Mouse (Mus musculus) adrenal gland (tissue): ENCODE data around the gene Zfand2b.

ENCODE experiments used
- intact Hi-C: fragments of 180-260 bp; cut with DNase I; formaldehyde crosslinking; loops from one replicate; pipeline ENCODE4 v1.15.1; 2025
- long read RNA-seq, 2 experiments: library from polyadenylated mRNA; unstranded; transcript quantifications; one replicate each; pipeline ENCODE4 v2.0.0; 2020; ENCODE audit warnings: borderline replicate concordance in 1 of 2; ENCODE audit not compliant: insufficient replicate concordance in 1 of 2

Gene Zfand2b
- long read RNA-seq, experiment 1, transcript Zfand2b-204 (10 exons, 1,206 nt), result major isoform, 10 of 20 reads
- long read RNA-seq, experiment 1, partial matches to known transcripts, result 1 of 20 reads
- long read RNA-seq, experiment 1, other reads (novel, unspliced or antisense), result 7 of 20 reads
- long read RNA-seq, experiment 2, transcript Zfand2b-204 (10 exons, 1,206 nt), result major isoform, 24 of 41 reads
- long read RNA-seq, experiment 2, transcript Zfand2b-201 (9 exons, 1,316 nt), result minor isoform, 7 of 41 reads
- long read RNA-seq, experiment 2, partial matches to known transcripts, result 0 of 41 reads
- long read RNA-seq, experiment 2, other reads (novel, unspliced or antisense), result 10 of 41 reads

DNA sequence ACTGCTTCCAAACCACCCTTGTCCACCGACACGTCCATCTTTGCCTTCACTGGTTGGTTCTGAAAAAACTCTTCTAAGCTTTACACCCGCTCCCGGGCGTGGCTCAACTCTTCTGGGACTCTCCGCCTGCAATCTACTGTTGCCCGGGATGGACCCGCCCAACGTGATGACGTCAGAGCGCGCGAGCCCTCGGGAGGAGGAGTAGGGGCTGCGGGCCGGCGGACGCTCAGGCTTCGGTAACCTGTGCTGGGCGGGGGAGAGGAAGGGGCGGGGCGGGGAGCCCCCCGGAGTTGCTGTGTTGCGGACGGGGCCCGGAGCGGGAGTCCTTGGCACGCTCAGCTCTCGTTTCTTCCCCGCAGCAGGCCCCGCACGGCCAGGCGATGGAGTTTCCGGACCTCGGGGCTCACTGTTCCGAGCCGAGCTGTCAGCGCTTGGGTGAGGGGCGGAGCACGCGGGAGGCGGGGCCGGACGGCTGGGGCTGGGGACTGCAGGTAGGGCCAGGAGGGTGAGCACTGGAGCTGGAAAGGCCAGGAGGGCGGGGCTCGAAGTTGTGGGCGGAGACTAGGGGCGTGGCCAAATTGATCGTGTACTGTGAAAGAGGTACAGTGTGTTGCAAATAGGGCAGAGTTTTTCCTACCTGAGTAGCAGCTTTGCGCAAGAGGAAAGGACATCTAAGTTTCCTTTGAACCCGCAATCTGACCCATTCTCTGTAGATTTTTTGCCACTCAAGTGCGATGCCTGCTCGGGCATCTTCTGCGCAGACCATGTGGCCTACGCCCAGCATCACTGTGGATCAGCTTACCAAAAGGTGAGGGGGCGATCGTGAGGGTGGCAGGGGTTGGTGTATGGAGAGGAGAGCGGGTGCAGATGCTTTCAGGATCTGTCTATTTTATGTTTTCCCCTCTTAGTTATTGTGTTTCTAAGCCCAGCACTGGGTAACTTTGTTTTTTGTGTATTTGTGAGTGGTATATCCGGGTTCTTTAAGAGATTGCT, at the start of gene Zfand2b:
Zfand2b (plus strand) TSS at position 175 of the 993 bp plus-strand sequence.
- intact Hi-C loops, result no loop called here

DNA sequence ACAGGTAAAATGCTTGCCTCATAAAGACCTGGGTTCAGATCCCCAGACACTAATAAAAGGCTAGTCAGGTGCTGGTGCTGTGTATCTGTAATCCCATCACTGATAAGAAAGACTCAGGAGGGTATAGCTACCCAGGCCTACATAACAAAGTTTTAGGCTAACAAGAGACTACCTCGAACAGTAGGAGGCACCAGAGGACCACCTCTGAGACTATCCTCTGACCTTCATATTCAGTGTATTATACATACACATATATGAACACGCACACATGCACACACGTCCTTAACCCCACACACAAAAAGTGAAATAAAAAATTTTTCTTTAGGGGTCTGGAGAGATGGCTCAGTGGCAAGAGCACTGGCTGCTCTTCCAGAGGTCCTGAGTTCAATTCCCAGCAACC, 46.2 kb upstream of the Zfand2b start:
- intact Hi-C loops, result no loop called here

DNA sequence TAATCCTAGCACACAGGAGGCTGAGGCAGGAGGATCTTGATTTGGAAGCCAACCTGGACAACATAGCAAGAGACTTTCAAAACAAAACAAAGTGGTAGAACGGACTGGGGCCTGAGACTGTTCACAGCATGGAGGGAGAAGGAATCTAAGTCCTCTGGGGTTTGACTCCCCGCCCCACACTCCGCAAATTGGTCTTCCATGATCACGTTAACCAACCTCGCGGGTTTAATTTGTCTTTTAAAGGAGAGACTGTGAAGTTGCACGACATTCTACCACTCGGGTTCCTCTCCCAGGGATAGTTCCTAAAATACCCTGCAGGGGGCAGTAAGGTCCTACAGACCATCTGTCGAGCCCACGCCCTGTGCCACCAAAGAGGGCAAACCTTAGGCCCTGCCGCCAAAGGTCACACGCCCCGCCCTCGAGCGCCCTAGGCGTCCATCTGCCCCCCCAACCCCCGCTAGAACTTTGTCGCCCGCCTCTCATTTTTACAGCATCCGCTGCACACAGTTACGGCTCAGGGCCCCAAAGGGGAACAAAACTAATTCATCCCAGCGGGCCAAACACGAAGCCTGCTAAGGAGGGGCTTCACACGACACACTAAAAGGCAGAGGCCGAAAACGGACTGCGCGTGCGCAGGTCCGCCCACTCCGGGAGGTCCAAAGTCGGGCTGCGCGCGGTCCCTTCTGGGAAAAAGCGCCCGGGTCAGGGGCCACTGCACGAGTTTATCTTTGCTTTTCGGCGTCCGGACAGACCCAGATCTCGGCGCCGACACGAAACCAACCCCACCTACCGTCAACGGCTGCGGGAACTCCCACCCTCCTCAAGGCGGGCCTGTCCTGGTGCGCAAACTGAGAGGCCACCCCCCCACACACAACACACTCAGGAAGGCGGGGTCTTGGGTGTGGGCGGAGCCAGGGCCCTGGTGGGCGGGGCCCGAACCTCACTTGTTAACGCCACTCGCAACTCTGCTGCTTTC, 43.8 kb upstream of the Zfand2b start, which contains the start of gene Nhej1:
Nhej1 (minus strand) TSS at position 855 of the 976 bp plus-strand sequence.
- intact Hi-C loops, result no loop called here

DNA sequence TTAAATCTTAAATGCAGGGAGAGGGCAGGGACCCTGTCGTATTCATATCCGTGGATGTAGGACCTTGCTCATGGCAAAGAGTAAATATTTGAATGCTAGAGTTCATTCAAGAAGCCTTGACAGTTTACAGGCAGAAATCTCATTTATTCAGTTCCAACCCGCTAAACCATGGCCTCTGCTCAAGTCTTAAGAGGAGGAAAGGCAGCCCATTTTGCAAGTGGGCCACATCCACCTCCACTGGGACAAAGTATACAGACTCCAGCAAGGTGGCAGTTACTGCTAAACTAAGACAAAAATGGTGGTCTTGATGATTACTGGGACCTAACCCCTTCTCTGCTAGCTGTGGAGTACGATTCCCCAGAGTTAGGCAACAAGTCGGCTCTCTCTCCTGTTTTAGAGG, 43.0 kb upstream of the Zfand2b start:
- intact Hi-C loops, result no loop called here

DNA sequence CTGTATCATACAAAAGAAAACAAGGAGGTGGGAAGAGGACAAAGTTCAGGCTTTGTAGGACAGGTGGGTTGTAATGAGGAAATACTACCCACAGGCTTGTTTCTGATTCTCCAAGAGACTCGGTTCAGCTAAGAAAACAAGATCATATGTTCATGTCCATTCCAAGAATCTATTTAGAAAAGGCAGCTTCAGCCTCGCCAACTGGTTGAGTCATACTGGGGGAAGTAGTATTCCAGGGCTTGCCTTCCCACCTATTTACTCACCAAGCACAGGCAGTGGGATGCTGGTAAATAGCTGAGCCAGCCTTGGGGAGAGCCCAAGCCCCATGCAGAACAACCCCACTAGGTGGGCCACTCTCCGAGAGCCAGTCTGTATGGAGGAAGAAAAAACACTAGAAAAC, 39.8 kb upstream of the Zfand2b start:
- intact Hi-C loops, result no loop called here

DNA sequence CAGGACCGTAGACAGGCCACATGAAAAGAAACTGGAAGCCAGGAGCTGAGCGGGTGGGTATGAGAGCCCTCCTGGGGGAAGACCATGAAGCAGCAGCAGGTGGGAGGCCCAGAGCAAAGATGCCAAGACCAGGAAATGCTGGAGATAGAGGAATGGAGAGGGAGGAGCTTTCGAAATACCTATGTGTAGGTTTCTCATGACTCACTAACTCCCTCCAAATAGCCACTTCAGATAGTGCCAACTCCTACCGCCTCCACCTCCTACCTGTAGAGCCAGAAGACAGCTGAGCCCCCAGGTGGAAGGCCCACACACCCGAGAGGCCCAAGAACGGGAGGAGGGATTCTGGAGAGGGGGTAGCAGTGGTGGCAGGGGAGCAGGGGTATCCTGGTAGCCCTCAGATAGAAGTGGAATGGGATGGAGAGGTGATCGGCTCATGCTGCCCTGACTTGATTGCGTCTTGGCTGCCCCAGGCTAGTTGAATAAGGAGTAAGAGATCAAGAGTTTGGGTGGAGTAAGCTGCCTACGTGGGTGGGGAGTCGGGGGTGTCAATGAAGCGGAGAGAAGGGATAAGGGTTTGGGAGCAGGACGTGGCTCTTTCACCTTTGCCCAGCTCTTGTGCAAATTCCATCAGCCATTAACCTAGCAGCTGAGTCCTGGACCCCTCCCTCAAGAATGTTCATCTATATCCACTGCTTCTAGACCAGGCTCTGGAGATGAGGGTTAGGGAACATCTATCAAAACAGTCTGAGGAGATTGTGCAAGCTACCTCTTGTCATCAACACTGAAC, 34.8 kb upstream of the Zfand2b start, which contains the start of gene Slc23a3:
Slc23a3 (minus strand) TSS at position 470 of the 787 bp plus-strand sequence.
- intact Hi-C loops, result no loop called here

DNA sequence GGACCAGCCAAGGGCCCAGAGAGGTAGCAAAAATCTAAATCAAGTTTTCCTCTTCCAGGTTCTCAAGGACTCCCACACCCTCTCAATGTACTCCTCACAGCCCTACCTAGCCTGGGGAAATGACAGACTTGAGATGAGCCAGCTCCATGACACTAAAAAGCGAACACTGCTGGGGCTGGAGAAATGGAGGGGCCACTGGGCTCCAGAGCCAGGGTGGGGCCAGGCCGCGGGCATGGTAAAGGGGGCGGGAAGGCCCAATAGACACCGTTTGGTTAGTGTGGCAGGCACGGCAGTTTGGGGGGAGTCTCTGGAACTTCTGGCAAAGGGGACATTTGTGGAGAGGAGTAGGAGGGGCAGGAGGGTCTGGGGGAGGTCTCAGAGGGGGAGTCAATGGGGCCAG, 32.2 kb upstream of the Zfand2b start:
- intact Hi-C loops, result no loop called here

DNA sequence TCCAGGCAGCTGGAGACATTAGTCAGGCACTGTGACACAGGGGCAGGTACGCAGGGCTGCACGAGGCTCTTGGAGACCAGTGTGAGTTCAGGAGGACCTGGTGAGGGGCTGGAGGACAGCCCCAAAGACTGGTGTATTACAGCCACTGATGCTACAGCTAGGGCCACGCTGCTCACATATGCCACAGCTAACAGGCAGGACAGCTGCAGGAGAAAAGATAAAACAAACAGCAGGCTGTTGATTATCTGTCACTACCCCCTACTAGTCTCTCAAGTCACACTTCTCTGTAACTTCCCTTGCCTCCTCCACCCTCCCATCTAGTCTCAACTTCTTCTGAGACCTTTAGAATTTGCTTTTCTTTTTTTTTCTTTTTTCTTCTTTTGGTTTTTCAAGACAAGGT, 31.7 kb upstream of the Zfand2b start:
- intact Hi-C loops, result no loop called here

DNA sequence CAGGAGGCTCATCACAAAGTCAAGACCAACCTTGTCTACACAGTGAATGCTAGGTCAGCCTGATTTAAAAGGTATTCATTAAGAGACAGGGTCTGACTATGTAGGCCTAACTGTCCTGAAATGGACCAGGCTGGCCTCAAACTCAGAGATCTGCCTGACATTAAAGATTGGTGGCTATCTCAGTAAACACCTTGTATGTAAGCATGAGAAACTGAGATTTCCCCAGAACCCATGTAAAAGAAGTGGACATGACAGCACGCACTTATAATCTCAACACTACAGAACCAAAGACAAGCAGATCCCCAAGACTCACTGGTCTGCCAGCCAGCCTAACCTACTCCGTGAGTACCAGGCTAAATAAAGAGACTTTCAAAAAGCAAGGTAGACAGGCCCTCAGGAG, 30.0 kb upstream of the Zfand2b start:
- intact Hi-C loops, result no loop called here

DNA sequence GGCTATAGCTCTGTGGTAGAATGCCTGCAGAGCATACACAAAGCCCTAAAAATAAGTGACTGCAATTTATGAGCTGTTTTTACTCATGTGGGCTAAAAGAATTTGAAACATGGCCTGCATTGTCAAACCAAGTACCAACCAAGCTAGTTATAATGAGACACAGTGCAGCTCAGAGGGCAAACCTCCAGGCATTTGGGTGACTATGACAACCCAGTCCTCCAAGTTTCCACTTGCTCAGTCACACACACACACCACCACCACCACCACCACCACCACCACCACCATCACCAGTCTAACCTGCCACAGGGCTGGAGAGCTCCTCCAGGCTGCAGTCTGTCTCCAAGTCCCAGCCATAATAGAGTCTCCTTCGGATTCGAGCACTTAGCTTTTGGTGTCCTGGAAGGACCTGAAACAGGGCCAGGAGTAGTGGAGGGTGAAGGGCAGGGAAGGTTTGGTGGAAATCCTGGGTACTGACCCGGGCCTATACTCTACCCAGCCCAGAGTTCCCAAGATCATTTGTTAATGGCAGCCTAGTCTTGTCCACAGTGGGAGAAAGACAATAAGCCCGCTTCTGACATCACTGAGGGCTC, 27.8 kb upstream of the Zfand2b start:
- intact Hi-C loops, result no loop called here

DNA sequence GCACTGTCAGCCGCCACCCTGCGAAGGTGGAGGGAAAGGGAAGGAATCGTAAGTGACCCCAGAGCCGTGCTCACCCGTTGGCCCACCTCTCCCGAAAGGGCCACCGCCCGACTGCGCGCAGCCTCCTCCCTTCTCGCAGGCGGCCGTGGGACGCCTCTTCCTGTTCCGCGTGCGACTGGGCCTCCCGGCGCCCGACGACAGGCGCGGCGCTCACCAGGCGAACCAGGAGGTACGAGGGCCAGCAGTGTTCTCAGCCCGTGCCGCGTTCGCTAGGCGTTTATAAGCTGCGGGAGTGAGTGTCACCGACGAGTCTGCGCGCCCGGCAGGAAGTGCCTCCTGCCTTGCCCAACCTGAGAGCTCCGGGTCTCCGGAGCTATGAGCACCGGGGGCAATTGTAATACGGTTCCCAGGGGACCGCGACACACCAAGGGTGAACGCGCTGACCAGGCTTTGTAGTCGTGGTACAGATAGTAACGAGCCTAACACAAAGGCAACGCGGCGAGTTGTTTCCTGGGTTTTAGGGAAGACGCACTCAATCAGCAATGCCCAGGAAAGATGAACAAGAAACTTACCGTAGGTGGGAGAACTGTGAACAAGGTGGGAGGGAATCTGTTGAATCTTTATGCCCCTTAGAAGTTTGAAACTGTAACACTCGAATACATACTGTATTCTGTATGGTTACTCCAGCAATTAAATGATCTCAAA, 26.8 kb upstream of the Zfand2b start:
- intact Hi-C loops, result no loop called here

DNA sequence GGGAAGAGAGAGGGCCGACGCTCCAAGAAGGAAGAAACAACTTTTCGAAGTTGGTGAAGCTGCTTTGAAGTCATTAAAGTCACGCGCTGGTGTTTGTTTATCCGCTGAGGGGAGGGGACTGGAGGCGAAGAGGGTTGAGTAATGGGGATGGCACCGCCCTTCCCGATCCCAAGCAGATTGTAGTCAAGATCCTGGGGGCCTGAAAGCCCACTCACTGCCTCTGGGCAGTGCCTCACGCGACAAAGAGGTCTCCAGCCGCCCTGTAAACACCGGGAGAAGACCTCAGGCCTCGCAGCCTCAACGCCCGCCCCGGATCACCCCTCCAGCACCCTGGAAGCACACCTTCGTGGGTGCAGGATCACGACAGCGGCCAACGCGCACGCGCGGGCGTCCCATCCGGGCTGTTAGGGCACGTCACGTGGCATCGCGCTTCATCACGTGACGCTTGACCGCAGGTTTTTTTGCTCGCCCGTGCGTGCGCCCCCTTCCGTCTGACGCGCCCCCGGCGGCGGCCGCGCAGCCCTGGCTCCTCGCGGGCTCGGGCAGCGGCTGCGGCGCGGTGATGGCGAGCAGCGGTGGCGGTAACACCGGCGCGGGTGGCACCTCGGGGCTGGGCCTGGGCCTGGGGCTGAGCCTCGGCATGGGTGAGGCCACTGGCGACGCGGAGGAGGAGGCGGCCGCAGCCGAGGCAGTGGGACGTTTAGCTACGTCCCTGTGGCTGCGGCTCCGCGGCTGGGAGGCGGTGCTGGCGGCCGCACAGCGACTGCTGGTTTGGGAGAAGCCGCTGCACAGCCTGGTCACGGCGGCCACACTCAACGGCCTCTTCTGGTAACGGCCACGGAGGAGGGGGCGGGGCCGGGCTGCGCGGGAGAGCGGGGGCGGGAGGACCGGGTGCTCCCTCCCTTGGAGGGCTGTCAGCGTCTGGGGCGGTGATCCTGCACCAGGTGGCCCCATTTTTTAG, 25.9 kb upstream of the Zfand2b start, which contains the start of the genes Cnppd1 and Retreg2:
Cnppd1 (minus strand) TSS at position 411 of the 961 bp plus-strand sequence.
Retreg2 (plus strand) TSS at position 478 of the 961 bp plus-strand sequence.
- intact Hi-C loops, result no loop called here

DNA sequence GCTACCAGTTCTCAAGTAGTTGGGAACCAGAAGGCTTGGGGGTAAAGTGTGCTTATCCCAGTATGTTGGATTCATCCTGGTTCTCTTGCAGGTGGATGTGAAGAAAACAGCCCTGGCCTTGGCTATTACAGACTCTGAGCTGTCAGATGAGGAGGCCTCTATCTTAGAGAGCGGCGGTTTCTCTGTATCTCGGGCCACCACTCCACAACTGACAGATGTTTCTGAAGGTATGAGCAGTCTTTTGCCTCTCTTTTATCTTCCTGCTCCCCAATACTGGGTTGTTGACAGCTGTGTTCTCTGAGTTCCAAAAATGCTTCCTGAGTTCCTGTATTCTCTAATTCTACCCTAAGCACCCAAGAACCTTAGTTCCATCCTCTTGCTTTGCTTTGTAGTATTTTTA, 22.9 kb upstream of the Zfand2b start:
- intact Hi-C loops, result no loop called here

DNA sequence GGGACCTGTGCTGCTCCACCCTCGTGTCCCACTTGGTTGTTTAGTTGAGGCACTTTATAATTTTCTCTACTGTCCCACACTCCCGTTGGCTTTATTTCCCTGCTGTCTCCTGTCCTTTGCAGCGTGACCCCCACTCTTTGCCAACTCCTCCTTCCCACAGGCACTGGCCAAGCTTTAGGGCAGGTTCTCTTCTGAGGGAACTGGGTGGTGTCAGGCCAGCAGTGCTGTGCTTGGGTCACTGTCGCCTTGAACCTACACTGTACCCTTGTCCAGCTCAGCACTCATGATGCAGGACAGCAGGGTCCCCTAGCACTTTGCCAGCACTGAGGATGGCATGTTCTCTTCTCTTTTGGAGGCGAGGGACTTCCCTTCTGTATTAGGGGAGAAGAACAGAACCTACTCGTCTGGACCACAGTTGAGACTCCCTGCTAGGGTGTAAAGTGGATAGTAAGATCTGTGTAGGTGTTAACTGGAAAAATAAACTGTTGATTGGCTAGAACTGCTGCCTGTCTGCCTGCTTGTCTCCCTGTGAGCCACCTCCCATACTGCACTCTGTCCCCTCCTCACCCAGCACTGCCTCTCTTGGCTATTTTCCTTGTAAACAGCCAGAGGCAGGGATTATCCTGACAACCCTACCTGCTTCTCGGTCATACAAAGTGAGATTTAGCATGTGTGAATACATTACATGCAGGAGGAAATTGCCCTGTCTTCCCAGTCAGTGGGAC, 20.9 kb upstream of the Zfand2b start:
- intact Hi-C loops, result no loop called here

DNA sequence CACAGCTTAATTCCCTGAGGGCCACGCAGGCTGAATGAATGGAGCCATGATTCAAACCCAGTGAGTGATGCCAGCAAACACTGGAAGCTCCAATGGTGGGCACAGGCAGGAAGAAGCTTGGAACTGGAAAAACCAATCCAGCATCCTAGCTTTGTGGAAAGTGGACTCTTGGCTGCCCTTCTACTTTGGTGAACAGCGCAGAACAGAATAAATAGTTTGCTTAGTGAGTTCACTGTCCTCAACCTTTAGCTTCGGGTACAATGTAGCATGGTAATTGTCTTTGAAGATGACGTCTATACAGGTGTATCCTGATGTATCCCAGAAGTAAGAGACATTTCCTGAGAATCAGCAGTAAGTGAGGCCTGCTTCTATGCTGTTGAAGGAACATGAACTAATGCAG, 19.7 kb upstream of the Zfand2b start:
- intact Hi-C loops, result no loop called here

DNA sequence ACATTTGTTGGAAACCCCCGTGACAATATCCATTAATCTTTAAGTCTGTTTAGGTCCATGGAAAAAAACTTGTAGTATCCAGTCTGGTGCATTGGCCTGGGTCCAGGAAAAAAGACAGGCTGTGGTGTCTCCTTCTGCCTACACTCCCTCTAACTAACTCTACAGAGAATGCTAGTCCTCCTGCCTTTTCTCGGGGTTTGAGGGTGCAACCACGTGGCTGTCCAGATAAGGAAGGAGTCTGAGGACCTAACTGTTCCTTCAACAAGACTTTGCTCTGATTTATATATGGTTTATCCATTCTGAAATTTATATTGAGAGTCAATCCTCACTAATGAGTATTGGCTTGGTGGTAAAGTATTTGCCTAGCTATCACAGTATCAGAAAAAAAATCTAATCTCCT, 12.6 kb upstream of the Zfand2b start:
- intact Hi-C loops, result no loop called here

DNA sequence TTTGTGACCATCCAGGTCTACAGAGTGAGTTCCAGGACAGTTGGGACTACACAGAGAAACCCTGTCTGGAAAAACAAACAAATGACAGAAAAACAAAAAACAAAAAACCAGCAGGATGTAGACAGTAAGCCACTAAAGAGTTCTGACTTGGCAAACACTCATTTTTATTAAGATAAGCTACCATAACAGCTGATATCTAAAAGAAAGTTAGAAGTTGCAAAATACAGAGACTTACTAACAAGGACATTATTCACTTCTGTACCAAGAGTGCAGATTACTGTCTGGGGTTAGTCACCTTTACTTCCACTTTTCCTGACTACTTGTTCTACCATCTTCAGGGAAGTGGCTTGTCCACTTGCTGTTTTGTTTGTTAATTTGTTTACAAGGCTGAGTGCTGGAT, 9.5 kb upstream of the Zfand2b start:
- intact Hi-C loops, result no loop called here
